Mouse (Mus musculus): ENCODE measurements around the gene Dop1a. TPM values are rescaled to one million over a fixed set of nuclear protein-coding genes. Genes with fewer than 3 reads are reported as not detected.

Gene Dop1a
- polyA plus RNA-seq, 1 experiment from 2014 or later, result 4.1 TPM

DNA sequence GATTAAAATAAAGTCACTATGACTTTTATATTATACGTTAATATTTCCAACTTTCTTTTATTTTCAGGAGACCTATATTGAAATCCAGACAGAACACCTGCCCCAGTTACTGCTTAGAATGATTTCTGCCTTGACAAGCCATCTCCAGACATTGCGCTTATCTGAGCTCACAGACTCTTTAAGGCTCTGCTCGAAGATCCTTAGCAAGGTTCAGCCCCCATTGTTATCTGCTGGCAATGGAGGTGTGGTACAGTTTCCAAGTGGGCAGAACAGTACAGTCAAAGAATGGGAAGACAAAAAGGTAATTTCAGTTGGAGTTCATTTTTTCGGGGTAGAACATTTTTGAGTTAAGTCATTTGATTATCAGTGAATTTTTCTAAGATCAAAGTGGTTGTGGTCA is 40.5 kb downstream of the Dop1a start:
- Histone ChIP-seq H3K9me3 (replicated peaks) (no peaks in the 10 kb centered on the region), H3K27ac (no peak overlapping the region), H3K4me3 (replicated peaks) (no peak overlapping the region), H3K27me3 (no peaks in the 10 kb centered on the region), H3K4me2 (no peak overlapping the region), H3K36me3 (peaks cover 10% of the 10 kb centered on the region), H3K9ac (no peak overlapping the region), H3K4me1 (replicated peaks) (peaks cover 13% of the 10 kb centered on the region)
- WGBS (ENCODE audit: insufficient replicate concordance), result 21% methylated on average over 4 of the region's 4 CpGs
- DNase-seq (peak; percentile 38), ATAC-seq (ENCODE audit: low read depth) (peak; percentile 91)

DNA sequence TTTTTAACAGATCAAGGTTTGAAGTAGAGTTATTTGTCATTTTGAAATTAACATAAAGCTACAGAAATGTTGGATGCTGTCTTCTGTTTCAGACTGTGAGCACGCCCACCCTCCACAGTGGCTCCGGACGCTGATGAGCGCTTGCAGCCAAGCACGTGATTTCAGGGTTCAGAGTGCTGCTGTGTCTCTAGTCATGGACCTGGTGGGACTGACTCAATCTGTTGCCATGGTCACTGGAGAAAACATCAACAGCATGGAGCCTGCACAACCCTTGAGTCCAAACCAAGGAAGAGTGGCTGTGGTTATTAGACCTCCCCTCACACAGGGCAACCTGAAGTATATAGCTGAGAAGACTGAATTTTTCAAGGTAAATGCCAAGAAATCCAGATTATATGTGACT is 46.8 kb downstream of the Dop1a start:
- 84% methylated on average over 5 of the region's 5 CpGs for WGBS (ENCODE audit: insufficient replicate concordance)

DNA sequence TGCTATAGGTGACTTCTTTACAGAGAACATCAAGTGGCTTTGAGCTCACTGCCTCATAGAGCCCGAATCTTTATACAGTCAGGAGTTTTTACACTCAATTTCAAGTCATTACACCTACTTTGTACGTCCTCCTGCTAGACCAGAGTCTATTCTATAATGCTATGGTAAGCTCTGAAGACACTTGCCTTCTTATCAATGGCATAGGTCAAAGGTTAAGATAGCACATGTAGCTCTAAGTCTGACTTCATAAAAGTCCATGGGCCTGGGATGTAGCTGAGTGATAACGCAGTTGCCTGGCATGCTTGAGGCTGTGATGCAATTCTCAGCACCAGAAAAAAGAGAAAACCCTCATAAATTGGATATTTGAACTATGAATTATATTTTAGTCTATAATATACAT is 47.4 kb downstream of the Dop1a start:
- Histone ChIP-seq H3K9ac (no peak overlapping the region), H3K36me3 (peaks cover 22% of the 10 kb centered on the region), H3K4me1 (replicated peaks) (peaks cover 3% of the 10 kb centered on the region; the same call in 1 of the 2 replicates), H3K27me3 (no peaks in the 10 kb centered on the region), H3K4me3 (replicated peaks) (no peak overlapping the region), H3K27ac (no peak overlapping the region), H3K4me2 (no peak overlapping the region), H3K9me3 (replicated peaks) (no peaks in the 10 kb centered on the region)
- 73% methylated on average over 3 of the region's 3 CpGs for WGBS (ENCODE audit: insufficient replicate concordance)
- DNase-seq, result no peak
- no peak for ATAC-seq (ENCODE audit: low read depth)

More for the DNA sequence above, 46.8 kb downstream of the Dop1a start:
- H3K4me2 ChIP-seq, result no peak overlapping the region
- no peak overlapping the region for H3K9ac ChIP-seq
- no peak overlapping the region for H3K27ac ChIP-seq
- no peaks in the 10 kb centered on the region for H3K9me3 ChIP-seq (replicated peaks)
- no peaks in the 10 kb centered on the region for H3K27me3 ChIP-seq
- H3K4me1 ChIP-seq (replicated peaks), result peaks cover 3% of the 10 kb centered on the region; the same call in 1 of the 2 replicates
- no peak overlapping the region for H3K4me3 ChIP-seq (replicated peaks)
- DNase-seq (no peak), ATAC-seq (ENCODE audit: low read depth) (no peak)
- peaks cover 22% of the 10 kb centered on the region for H3K36me3 ChIP-seq

DNA sequence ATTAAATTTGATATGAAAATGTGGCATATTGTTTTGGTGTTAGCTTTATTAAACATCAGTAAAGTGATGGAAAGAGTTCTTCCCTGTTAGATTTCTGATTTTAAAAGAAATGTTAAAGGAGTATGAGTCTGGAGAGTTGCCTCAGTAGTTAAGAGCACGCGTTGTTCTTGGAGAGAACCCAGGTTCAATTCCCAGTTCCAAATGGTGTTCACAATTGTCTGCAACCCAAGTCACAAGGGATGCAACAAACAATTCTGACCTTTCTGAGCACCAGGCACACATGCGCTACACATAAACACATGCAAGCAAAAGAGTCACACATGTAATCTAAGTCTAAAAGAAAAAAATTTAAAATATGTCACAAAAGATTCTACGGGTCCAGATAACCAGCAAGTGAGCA is 47.8 kb downstream of the Dop1a start:
- H3K9ac ChIP-seq, result no peak overlapping the region
- H3K4me2 ChIP-seq, result no peak overlapping the region
- no peak overlapping the region for H3K4me3 ChIP-seq (replicated peaks)
- 87% methylated on average over 4 of the region's 4 CpGs for WGBS (ENCODE audit: insufficient replicate concordance)
- peaks cover 3% of the 10 kb centered on the region; the same call in 1 of the 2 replicates for H3K4me1 ChIP-seq (replicated peaks)
- ATAC-seq (ENCODE audit: low read depth) (no peak), DNase-seq (no peak)
- H3K27ac ChIP-seq, result no peak overlapping the region
- no peaks in the 10 kb centered on the region for H3K27me3 ChIP-seq
- H3K36me3 ChIP-seq, result peaks cover 24% of the 10 kb centered on the region
- H3K9me3 ChIP-seq (replicated peaks), result no peaks in the 10 kb centered on the region

DNA sequence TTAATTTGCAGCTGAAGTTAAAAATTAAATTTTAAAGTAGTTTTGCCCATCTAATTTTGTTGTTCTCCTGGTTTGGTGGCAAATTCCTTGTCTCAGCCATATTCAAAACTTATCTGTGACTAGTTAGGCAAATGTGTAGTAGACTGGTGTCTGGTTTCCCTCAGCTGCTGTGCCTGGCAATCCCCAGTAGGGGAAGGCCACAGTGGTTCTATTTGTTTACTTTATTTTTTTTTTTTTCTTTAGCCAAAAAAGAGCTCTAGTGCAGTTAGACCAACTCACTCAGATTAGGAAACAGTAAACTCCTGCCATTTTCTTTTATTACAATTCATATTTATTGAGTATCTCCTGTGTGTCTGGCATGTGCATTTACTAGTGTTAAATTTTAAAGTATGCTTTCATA is 55.4 kb downstream of the Dop1a start:
- Histone ChIP-seq H3K9me3 (replicated peaks) (no peaks in the 10 kb centered on the region), H3K27me3 (no peaks in the 10 kb centered on the region), H3K9ac (no peak overlapping the region), H3K36me3 (peaks cover 33% of the 10 kb centered on the region), H3K4me1 (replicated peaks) (no peaks in the 10 kb centered on the region), H3K4me2 (no peak overlapping the region), H3K4me3 (replicated peaks) (no peak overlapping the region), H3K27ac (no peak overlapping the region)
- ATAC-seq (ENCODE audit: low read depth) (no peak), DNase-seq (no peak)

DNA sequence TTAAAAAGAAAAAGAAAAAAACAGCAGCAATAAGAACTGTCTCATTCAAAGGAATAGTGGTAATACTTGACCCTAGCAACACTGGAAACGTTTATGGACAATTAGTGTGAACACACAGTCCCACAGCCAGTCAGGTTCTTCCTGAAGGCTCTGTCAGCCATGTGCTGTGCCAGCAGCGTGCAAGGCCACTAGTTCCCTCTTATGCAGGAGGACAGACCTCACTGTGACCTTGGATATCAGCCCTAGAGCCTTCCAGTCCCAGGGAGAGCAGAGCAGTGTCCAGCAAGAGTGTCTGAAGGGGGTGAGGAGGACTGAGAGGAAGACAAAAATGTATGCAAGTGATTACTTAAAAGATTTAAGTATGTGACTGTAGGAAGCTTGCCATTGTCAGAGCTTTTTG is 58.6 kb downstream of the Dop1a start:
- WGBS (ENCODE audit: insufficient replicate concordance), result 52% methylated on average over 2 of the region's 2 CpGs
- no peak overlapping the region for H3K4me2 ChIP-seq
- DNase-seq (no peak), ATAC-seq (ENCODE audit: low read depth) (no peak)
- H3K9ac ChIP-seq, result no peak overlapping the region
- no peaks in the 10 kb centered on the region for H3K9me3 ChIP-seq (replicated peaks)
- no peak overlapping the region for H3K27ac ChIP-seq
- no peaks in the 10 kb centered on the region for H3K4me1 ChIP-seq (replicated peaks)
- H3K27me3 ChIP-seq, result no peaks in the 10 kb centered on the region
- peaks cover 22% of the 10 kb centered on the region for H3K36me3 ChIP-seq
- H3K4me3 ChIP-seq (replicated peaks), result no peak overlapping the region

DNA sequence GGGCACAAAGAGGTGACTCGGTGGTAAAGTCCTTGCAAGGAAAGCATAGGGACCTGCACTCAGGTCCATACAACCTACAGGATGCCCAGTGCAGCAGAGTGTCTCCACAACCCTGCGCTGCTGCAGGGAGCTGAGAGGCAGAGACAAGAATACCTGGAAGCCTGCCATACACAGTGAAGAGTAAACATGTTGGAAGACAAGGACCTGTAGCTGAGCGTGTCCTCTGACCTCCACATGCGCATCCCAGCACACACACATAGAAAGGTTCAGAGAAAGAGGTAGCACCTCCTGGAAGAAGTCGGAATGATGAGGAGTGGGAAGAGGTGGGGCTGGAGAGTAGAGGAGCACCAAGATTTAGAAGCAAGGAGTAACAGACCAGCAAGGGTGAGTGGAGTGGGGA is 67.1 kb downstream of the Dop1a start:
- no peak overlapping the region for H3K4me3 ChIP-seq (replicated peaks)
- no peaks in the 10 kb centered on the region for H3K4me1 ChIP-seq (replicated peaks)
- ATAC-seq (ENCODE audit: low read depth), result no peak
- H3K36me3 ChIP-seq, result peaks cover 22% of the 10 kb centered on the region
- WGBS (ENCODE audit: insufficient replicate concordance), result 76% methylated on average over 5 of the region's 5 CpGs
- no peaks in the 10 kb centered on the region for H3K27me3 ChIP-seq
- H3K9me3 ChIP-seq (replicated peaks), result no peaks in the 10 kb centered on the region
- no peak overlapping the region for H3K4me2 ChIP-seq
- no peak overlapping the region for H3K27ac ChIP-seq
- no peak overlapping the region for H3K9ac ChIP-seq
- no peak for DNase-seq

DNA sequence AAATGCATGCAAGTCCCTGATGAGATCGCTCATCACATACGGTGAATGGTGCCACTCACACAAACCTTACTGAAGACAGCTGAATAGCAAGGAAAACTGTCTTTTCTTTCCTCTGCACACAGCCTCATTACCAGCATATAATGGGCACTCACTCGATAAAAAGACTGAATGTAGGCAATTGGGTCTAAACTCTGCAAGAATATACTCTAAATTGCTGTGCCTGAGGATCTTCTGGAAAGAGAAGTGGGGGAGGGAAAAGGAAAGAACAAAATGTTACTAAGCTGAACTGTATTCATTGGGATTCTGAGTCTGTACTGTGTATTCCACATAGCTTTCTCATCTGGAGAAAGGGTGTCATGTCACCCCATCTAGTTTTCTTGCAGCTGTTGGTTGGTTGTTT is 76.5 kb downstream of the Dop1a start:
- H3K27me3 ChIP-seq, result no peaks in the 10 kb centered on the region
- H3K4me2 ChIP-seq, result no peak overlapping the region
- no peaks in the 10 kb centered on the region for H3K4me1 ChIP-seq (replicated peaks)
- peaks cover 26% of the 10 kb centered on the region for H3K36me3 ChIP-seq
- DNase-seq (no peak), ATAC-seq (ENCODE audit: low read depth) (no peak)
- H3K9me3 ChIP-seq (replicated peaks), result no peaks in the 10 kb centered on the region
- H3K9ac ChIP-seq, result no peak overlapping the region
- H3K4me3 ChIP-seq (replicated peaks), result no peak overlapping the region
- WGBS (ENCODE audit: insufficient replicate concordance), result 79% methylated on average over 3 of the region's 3 CpGs
- no peak overlapping the region for H3K27ac ChIP-seq

DNA sequence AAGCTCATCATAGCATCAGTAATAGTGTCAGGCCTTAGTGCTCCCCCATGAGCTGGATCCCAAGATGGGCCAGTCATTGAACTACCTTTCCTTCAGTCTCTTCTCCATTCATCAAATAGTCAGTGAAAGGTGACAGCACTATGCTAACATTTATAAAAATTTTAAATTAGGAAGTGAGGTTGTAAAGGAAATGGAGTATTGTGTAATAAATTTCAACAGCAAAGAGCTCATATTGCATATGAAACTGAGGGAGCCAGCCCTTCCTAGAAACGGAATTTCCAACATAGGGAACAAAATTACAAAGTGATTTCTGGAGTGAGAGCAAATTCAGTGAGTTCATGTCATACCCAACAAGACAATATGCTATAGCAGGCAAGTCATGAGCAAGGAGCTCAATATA is 77.6 kb downstream of the Dop1a start:
- no peak overlapping the region for H3K4me2 ChIP-seq
- no peak overlapping the region for H3K27ac ChIP-seq
- no peak overlapping the region for H3K4me3 ChIP-seq (replicated peaks)
- H3K27me3 ChIP-seq, result no peaks in the 10 kb centered on the region
- H3K36me3 ChIP-seq, result peaks cover 33% of the 10 kb centered on the region
- 45% methylated on average over 1 of the region's 1 CpGs for WGBS (ENCODE audit: insufficient replicate concordance)
- ATAC-seq (ENCODE audit: low read depth) (no peak), DNase-seq (no peak)
- H3K9me3 ChIP-seq (replicated peaks), result no peaks in the 10 kb centered on the region
- no peaks in the 10 kb centered on the region for H3K4me1 ChIP-seq (replicated peaks)
- no peak overlapping the region for H3K9ac ChIP-seq

DNA sequence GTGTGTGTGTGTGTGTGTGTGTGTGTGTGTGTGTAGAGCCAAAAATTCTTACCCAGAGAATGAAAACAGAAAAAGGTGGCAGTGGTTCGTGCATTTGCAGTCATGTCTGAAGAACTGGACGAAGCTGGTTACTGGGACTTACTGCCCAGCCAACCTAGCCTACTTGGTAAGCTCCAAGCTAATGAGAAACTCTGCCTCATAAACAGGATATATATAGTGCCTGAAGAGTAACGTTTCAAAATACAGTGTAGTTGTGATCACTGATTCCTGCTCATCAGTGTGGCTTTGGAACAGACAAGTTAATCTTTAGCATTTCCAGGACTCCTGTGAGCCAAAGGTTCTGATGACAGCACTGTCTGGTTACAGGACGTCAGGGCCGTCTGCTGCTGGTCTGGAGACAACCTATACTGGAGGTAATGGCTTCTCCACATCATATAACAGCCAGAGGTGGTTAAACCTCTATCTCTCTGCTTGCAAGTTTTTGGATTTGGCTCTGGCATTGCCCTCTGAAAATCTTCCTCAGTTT is 82.7 kb downstream of the Dop1a start:
- H3K9me3 ChIP-seq (replicated peaks), result no peaks in the 10 kb centered on the region
- ATAC-seq (ENCODE audit: low read depth) (peak; percentile 12; the same call in 1 of the 2 replicates), DNase-seq (no peak)
- H3K4me2 ChIP-seq, result no peak overlapping the region
- no peaks in the 10 kb centered on the region for H3K27me3 ChIP-seq
- no peak overlapping the region for H3K27ac ChIP-seq
- no peak overlapping the region for H3K4me3 ChIP-seq (replicated peaks)
- peaks cover 41% of the 10 kb centered on the region for H3K36me3 ChIP-seq
- H3K4me1 ChIP-seq (replicated peaks), result no peaks in the 10 kb centered on the region
- WGBS (ENCODE audit: insufficient replicate concordance), result 66% methylated on average over 5 of the region's 5 CpGs
- no peak overlapping the region for H3K9ac ChIP-seq

DNA sequence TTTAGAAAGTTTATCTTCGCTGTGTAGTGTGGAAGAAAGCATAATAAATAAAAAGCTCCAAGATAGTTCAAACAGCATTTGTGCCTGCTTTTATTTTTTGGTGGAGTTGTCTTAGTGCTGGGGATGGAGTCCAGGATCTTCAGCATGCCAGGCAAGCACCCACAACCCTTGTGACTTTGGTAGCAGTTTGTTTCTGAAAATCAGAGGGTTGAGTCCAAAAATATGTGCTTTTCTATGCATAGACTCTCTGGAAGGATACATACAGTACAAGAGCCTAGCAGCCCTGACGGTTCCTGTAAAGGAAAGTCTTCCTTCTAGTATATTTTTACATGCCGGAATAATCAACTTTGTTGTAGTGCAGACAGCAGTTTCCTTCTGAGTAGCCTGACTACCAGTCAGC is 83.8 kb downstream of the Dop1a start:
- Histone ChIP-seq H3K27ac (no peak overlapping the region), H3K27me3 (no peaks in the 10 kb centered on the region), H3K4me2 (no peak overlapping the region), H3K4me1 (replicated peaks) (no peaks in the 10 kb centered on the region), H3K9me3 (replicated peaks) (no peaks in the 10 kb centered on the region), H3K9ac (no peak overlapping the region), H3K4me3 (replicated peaks) (no peak overlapping the region), H3K36me3 (peaks cover 42% of the 10 kb centered on the region)
- no peak for ATAC-seq (ENCODE audit: low read depth)
- WGBS (ENCODE audit: insufficient replicate concordance), result 76% methylated on average over 3 of the region's 3 CpGs
- DNase-seq, result no peak

DNA sequence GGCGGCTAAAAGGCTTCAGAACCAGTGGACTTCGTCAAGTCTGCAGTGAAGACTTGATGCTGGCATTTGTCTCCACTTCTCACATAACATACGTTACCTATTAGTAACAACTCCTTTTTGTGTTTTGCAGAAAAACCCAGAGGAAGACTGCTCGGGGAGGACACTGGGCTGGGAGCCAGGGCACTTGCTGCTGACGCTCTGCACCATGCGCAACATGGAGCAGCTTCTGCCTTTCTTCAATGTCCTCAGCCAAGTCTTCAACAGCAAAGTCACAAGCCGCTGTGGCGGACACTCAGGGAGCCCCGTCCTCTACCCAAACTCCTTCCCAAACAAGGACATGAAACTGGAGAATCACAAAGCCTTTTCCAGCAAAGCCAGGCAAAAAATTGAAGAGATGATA is 86.9 kb downstream of the Dop1a start:
- Histone ChIP-seq H3K4me1 (replicated peaks) (no peaks in the 10 kb centered on the region), H3K9me3 (replicated peaks) (no peaks in the 10 kb centered on the region), H3K27me3 (no peaks in the 10 kb centered on the region), H3K27ac (no peak overlapping the region), H3K4me3 (replicated peaks) (no peak overlapping the region), H3K36me3 (peaks cover 46% of the 10 kb centered on the region), H3K9ac (no peak overlapping the region), H3K4me2 (no peak overlapping the region)
- no peak for ATAC-seq (ENCODE audit: low read depth)
- DNase-seq, result no peak
- 81% methylated on average over 9 of the region's 9 CpGs for WGBS (ENCODE audit: insufficient replicate concordance)

Data from liver, embryonic 13.5 days (tissue).